Mouse (Mus musculus): Measurements from ENCODE around the gene Olfr749. TPM values are rescaled to one million over a fixed set of nuclear protein-coding genes. Genes with fewer than 3 reads are reported as not detected.

Gene Olfr749
- not detected in 2 replicates for polyA plus RNA-seq (2014; fragmentation: Nextera tagmentation; extraction: Ambion mirVana)

DNA sequence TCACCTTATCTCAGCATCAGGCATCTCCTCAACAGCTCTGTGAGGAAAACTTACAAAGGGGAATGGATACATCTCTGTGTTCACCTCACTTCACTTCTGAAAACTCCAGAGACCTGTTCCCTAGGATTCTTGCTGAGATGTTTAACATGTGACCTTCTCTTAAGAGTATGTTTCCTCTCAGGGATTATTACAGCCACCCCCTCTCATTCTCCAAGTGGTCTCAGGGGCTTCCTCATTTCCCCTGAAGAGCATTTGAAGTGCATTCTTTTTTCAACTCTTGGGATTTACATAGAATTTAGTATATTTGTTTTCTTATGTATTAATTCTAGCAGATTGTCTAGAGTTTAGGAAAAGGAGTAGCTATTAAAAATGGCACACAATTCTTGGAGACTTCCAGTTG, at the start of gene Olfr749:
Gene Olfr749 (minus strand): TSS at position 101 of the 400 bp plus-strand sequence.
- Histone ChIP-seq H3K4me1 (ENCODE audit: control insufficient read depth, insufficient read depth, low read length) (no peaks in the 10 kb centered on the region), H3K9ac (ENCODE audit: low read depth, low read length) (no peak within 1 kb of the TSS), H3K4me3 (ENCODE audit: low read length) (no peak within 1 kb of the TSS), H3K27ac (ENCODE audit: low read depth, low read length) (no peak within 1 kb of the TSS), H3K9me3 (ENCODE audit: control insufficient read depth, low read length) (no peaks in the 10 kb centered on the region), H3K27me3 (ENCODE audit: control insufficient read depth, insufficient read depth, low read length) (no peaks in the 10 kb centered on the region), H3K36me3 (ENCODE audit: control insufficient read depth, insufficient read depth, low read length) (no peaks in the 10 kb centered on the region), H3K4me2 (replicated peaks; ENCODE audit: low read depth, low read length) (no peak within 1 kb of the TSS)
- ATAC-seq (ENCODE audit: low FRiP score, low TSS enrichment) = no peak

DNA sequence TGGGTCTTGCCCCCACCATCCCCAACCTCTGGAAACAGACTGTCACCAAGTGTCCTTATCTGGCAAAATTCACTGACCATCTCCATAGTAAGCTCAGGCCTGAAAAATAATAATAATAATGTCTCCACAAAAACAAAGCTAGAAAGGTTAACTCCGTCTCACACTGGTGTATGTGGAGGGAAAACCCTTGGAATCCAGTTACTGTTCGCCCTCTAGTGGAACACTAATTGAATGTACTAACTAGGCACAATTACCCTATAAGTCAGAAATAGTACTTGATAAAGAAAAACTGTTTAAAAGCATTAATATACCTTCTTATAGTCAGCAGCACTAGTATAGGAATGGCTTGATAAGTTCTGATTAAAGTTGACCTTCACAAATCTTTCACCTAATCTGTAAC, 43.3 kb upstream of the Olfr749 start:
- no peaks in the 10 kb centered on the region for H3K27me3 ChIP-seq (ENCODE audit: control insufficient read depth, insufficient read depth, low read length)
- no peaks in the 10 kb centered on the region for H3K36me3 ChIP-seq (ENCODE audit: control insufficient read depth, insufficient read depth, low read length)
- ATAC-seq (ENCODE audit: low FRiP score, low TSS enrichment) = no peak
- H3K9ac ChIP-seq (ENCODE audit: low read depth, low read length) = no peak overlapping the region
- no peak overlapping the region for H3K27ac ChIP-seq (ENCODE audit: low read depth, low read length)
- no peaks in the 10 kb centered on the region for H3K9me3 ChIP-seq (ENCODE audit: control insufficient read depth, low read length)
- H3K4me1 ChIP-seq (ENCODE audit: control insufficient read depth, insufficient read depth, low read length) = 0 out of 2 replicates have a peak, but pooled peaks cover 3% of the 10 kb centered on the region
- 8% methylated on average over 2 of the region's 2 CpGs for WGBS
- no peak overlapping the region for H3K4me3 ChIP-seq (ENCODE audit: low read length)
- H3K4me2 ChIP-seq (replicated peaks; ENCODE audit: low read depth, low read length) = no peak overlapping the region

DNA sequence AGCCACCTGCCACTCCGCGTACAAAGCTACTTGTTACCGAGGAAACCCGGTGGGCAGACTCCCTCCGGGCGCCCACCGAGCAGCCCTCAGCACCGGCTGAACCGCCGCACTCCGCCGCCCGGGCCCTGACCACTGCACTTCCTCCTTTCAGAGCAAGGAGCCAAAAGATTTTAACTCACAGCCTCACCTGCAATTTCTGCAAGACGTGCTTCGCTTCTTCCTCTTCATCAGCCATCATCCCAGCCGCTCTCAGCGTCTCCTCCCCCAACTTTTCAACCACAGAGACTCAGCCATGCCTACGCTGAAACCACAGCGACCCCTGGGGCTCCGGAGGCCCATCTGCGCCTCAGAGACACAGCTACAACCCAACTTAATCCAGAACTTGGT, 40.4 kb upstream of the Olfr749 start, which contains the start of gene Ttc5:
Gene Ttc5 (minus strand): TSS at position 269 of the 387 bp plus-strand sequence.
- 0 out of 2 replicates have a peak, but pooled peaks cover 3% of the 10 kb centered on the region for H3K4me1 ChIP-seq (ENCODE audit: control insufficient read depth, insufficient read depth, low read length)
- under 1% methylated on average over 21 of the region's 21 CpGs for WGBS
- H3K9ac ChIP-seq (ENCODE audit: low read depth, low read length) = peak within 1 kb of the TSS; percentile 78

DNA sequence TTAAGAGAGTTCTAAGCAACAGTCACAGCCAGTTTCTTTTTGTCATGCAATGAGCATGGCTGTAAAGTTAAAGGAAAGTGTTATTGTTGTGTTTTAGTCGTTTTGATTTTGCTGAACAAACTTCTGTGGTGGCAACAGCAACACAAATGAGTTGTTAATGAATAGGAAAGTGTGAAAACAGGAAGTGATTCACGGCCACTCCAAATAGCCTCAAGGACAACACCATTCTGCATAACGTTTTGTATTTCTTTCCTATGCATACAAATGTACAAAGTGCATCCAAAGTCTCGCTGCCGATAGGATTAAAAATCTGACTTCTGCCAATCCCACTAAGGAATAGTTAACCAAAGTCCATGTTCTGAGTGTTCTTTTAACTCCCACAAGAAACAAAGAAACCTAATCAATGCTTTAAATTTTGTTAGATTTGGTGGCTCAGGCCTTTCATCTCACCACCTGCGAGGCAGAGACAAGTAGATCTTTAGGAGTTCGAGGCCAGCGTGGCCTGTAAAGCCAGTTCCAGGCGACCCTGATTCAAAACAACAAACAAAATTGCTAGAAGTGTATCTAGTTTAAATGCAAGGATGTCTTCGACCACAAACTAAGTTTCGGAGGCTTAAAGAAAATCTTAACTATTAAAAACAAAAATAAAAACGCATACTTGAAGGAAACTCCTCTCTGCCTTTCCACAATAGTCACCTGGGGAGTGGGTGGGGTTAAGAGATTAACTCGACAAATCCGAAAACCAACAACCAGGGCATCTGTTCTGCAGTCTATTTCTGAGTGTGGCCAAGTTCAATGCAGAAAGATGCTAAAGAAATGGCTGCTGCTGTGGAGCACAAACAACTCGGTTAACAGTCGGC, 39.7 kb upstream of the Olfr749 start:
- no peaks in the 10 kb centered on the region for H3K27me3 ChIP-seq (ENCODE audit: control insufficient read depth, insufficient read depth, low read length)
- H3K9me3 ChIP-seq (ENCODE audit: control insufficient read depth, low read length) = no peaks in the 10 kb centered on the region
- H3K9ac ChIP-seq (ENCODE audit: low read depth, low read length) = peak overlapping the region; percentile 78
- H3K4me2 ChIP-seq (replicated peaks; ENCODE audit: low read depth, low read length) = peak overlapping the region; percentile 69
- ATAC-seq (ENCODE audit: low FRiP score, low TSS enrichment) = no peak
- 23% methylated on average over 16 of the region's 16 CpGs for WGBS
- peak overlapping the region; percentile 84 for H3K4me3 ChIP-seq (ENCODE audit: low read length)
- H3K36me3 ChIP-seq (ENCODE audit: control insufficient read depth, insufficient read depth, low read length) = peaks cover 4% of the 10 kb centered on the region; the same call in 1 of the 2 replicates
- H3K4me1 ChIP-seq (ENCODE audit: control insufficient read depth, insufficient read depth, low read length) = 0 out of 2 replicates have a peak, but pooled peaks cover 3% of the 10 kb centered on the region
- H3K27ac ChIP-seq (ENCODE audit: low read depth, low read length) = 0 out of 2 replicates have a peak overlapping the region, but pooled peaks have one; percentile 30

More for the DNA sequence above, 40.4 kb upstream of the Olfr749 start, which contains the start of gene Ttc5:
- Histone ChIP-seq H3K4me3 (ENCODE audit: low read length) (peak within 1 kb of the TSS; percentile 84), H3K27ac (ENCODE audit: low read depth, low read length) (0 out of 2 replicates have a peak within 1 kb of the TSS, but pooled peaks have one; percentile 30), H3K9me3 (ENCODE audit: control insufficient read depth, low read length) (no peaks in the 10 kb centered on the region), H3K36me3 (ENCODE audit: control insufficient read depth, insufficient read depth, low read length) (no peaks in the 10 kb centered on the region; the same call in 1 of the 2 replicates), H3K4me2 (replicated peaks; ENCODE audit: low read depth, low read length) (peak within 1 kb of the TSS; percentile 69), H3K27me3 (ENCODE audit: control insufficient read depth, insufficient read depth, low read length) (no peaks in the 10 kb centered on the region)
- peak; percentile 93 for ATAC-seq (ENCODE audit: low FRiP score, low TSS enrichment)

DNA sequence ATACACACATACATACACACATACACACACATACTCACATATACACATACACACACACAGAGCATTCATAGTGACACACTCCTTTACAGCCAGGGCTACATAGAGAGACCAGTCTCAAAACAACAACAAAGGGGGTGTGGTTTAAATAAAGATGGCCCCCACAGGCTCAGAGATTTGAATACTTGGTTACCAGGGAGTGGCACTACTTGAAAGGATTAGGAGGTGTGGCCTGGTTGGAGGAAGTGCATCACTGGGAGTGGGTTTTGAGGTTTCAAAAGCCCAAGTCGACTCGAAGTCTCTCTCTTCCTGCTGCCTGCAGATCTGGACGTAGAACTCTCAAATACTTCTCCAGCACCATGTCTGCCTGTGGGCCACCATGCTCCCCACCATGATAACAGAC, 37.3 kb upstream of the Olfr749 start:
- 97% methylated on average over 3 of the region's 3 CpGs for WGBS
- Histone ChIP-seq H3K27ac (ENCODE audit: low read depth, low read length) (no peak overlapping the region), H3K36me3 (ENCODE audit: control insufficient read depth, insufficient read depth, low read length) (peaks cover 6% of the 10 kb centered on the region), H3K27me3 (ENCODE audit: control insufficient read depth, insufficient read depth, low read length) (no peaks in the 10 kb centered on the region), H3K4me1 (ENCODE audit: control insufficient read depth, insufficient read depth, low read length) (0 out of 2 replicates have a peak, but pooled peaks cover 3% of the 10 kb centered on the region), H3K4me3 (ENCODE audit: low read length) (no peak overlapping the region), H3K4me2 (replicated peaks; ENCODE audit: low read depth, low read length) (no peak overlapping the region), H3K9ac (ENCODE audit: low read depth, low read length) (no peak overlapping the region), H3K9me3 (ENCODE audit: control insufficient read depth, low read length) (no peaks in the 10 kb centered on the region)
- no peak for ATAC-seq (ENCODE audit: low FRiP score, low TSS enrichment)

DNA sequence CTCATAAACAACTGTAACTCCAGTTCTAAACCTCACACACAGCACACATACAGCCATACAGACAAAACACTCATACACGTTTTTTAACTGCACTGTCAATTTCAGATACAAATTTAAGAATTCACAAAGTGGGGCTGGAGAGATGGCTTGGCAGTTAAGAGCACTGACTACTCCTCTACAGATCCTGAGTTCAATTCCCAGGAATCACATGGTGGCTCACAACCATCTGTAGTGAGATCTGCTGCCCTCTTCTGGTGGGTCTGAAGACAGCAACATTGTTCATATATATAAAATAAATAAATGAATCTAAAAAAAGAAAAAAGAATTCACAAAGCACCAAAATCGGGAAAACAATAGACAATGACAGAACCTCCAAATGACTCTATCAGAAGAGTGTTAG, 26.4 kb upstream of the Olfr749 start:
- H3K9ac ChIP-seq (ENCODE audit: low read depth, low read length) = no peak overlapping the region
- no peak overlapping the region for H3K27ac ChIP-seq (ENCODE audit: low read depth, low read length)
- no peak overlapping the region for H3K4me2 ChIP-seq (replicated peaks; ENCODE audit: low read depth, low read length)
- no peaks in the 10 kb centered on the region for H3K9me3 ChIP-seq (ENCODE audit: control insufficient read depth, low read length)
- WGBS = 85% methylated on average over 2 of the region's 2 CpGs
- no peaks in the 10 kb centered on the region for H3K4me1 ChIP-seq (ENCODE audit: control insufficient read depth, insufficient read depth, low read length)
- no peaks in the 10 kb centered on the region for H3K27me3 ChIP-seq (ENCODE audit: control insufficient read depth, insufficient read depth, low read length)
- ATAC-seq (ENCODE audit: low FRiP score, low TSS enrichment) = no peak
- H3K4me3 ChIP-seq (ENCODE audit: low read length) = no peak overlapping the region
- peaks cover 73% of the 10 kb centered on the region for H3K36me3 ChIP-seq (ENCODE audit: control insufficient read depth, insufficient read depth, low read length)

DNA sequence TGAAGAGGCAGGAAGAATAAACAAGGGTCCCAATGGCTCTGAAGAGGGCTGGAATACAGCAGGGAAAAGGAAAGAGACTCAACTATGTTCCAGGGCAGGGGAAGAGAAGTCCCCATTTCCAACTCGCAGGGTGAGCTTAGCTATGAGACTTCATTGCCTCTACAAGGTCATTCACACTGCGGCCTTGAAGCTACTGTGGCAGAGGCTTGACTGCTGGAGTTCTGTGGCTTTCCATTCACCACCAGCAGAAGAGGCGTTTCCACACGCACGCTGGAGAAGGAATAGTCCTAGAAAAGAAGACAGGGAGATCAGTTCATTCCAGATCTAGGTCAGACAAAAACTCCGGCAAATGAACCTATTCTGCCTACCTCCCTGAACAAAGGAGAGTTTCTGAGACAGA, 20.8 kb upstream of the Olfr749 start:
- Histone ChIP-seq H3K4me3 (ENCODE audit: low read length) (no peak overlapping the region), H3K4me2 (replicated peaks; ENCODE audit: low read depth, low read length) (no peak overlapping the region), H3K4me1 (ENCODE audit: control insufficient read depth, insufficient read depth, low read length) (no peaks in the 10 kb centered on the region), H3K27me3 (ENCODE audit: control insufficient read depth, insufficient read depth, low read length) (no peaks in the 10 kb centered on the region), H3K36me3 (ENCODE audit: control insufficient read depth, insufficient read depth, low read length) (peaks cover 47% of the 10 kb centered on the region), H3K27ac (ENCODE audit: low read depth, low read length) (no peak overlapping the region), H3K9me3 (ENCODE audit: control insufficient read depth, low read length) (no peaks in the 10 kb centered on the region), H3K9ac (ENCODE audit: low read depth, low read length) (no peak overlapping the region)
- 98% methylated on average over 6 of the region's 6 CpGs for WGBS
- ATAC-seq (ENCODE audit: low FRiP score, low TSS enrichment) = no peak

DNA sequence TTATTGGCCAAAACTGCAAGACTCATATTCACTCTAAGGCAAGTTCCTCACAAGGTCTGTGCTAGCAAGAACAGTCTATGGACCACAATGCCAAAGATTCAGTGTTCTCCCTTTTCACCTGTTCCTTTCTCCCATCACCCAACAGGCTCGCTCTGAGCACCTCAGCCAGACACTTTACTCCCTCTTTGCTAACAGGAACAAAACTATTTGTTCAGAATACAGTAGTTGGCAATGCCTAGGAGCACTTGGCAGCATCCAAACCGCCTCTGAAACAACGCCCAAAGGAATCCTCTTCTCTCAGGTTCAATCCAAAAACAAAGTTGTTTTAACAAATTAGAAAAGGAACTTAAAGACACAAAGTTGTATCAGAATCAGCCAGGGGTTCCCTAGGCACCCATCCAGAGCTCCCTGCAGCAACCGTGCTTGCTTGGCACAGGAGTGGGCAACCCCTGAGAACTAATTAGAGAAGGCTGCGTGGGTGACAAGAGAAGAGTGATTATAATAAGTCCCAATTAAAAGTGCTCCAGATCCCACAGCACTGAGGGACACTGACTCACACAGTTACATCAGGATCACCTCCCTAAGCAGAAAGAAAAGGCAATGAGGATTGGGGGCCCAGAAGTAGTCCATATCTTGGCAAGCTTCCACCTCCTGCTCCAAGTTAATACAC, 13.7 kb upstream of the Olfr749 start:
- H3K4me2 ChIP-seq (replicated peaks; ENCODE audit: low read depth, low read length) = no peak overlapping the region
- 73% methylated on average over 5 of the region's 5 CpGs for WGBS
- H3K4me1 ChIP-seq (ENCODE audit: control insufficient read depth, insufficient read depth, low read length) = no peaks in the 10 kb centered on the region
- no peak overlapping the region for H3K9ac ChIP-seq (ENCODE audit: low read depth, low read length)
- no peaks in the 10 kb centered on the region for H3K9me3 ChIP-seq (ENCODE audit: control insufficient read depth, low read length)
- H3K27me3 ChIP-seq (ENCODE audit: control insufficient read depth, insufficient read depth, low read length) = no peaks in the 10 kb centered on the region
- ATAC-seq (ENCODE audit: low FRiP score, low TSS enrichment) = no peak
- H3K4me3 ChIP-seq (ENCODE audit: low read length) = no peak overlapping the region
- no peak overlapping the region for H3K27ac ChIP-seq (ENCODE audit: low read depth, low read length)
- no peaks in the 10 kb centered on the region for H3K36me3 ChIP-seq (ENCODE audit: control insufficient read depth, insufficient read depth, low read length)

DNA sequence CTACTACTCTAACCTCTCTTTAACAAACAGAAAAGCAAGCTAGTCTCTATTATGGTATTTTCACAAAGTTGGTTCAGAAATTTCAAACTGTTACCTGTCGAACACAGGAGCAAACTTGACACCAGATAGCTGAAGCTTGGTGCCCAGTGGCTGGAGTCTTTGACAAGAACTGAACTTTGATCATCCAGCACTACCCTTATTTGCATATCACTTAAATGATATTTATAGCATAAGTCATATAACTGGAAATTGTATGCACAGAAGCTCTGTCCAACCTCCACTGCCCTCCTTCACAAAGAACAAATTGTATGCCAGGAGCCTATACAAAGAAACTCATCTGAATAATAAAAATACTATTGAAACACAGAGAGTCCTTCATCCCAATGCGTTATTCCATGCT, 3.3 kb downstream of the Olfr749 start:
- Histone ChIP-seq H3K4me2 (replicated peaks; ENCODE audit: low read depth, low read length) (no peak overlapping the region), H3K9me3 (ENCODE audit: control insufficient read depth, low read length) (no peaks in the 10 kb centered on the region), H3K4me1 (ENCODE audit: control insufficient read depth, insufficient read depth, low read length) (no peaks in the 10 kb centered on the region), H3K36me3 (ENCODE audit: control insufficient read depth, insufficient read depth, low read length) (no peaks in the 10 kb centered on the region), H3K4me3 (ENCODE audit: low read length) (no peak overlapping the region), H3K9ac (ENCODE audit: low read depth, low read length) (no peak overlapping the region), H3K27ac (ENCODE audit: low read depth, low read length) (no peak overlapping the region), H3K27me3 (ENCODE audit: control insufficient read depth, insufficient read depth, low read length) (no peaks in the 10 kb centered on the region)
- 76% methylated on average over 2 of the region's 2 CpGs for WGBS
- ATAC-seq (ENCODE audit: low FRiP score, low TSS enrichment) = no peak
